Mouse (Mus musculus) forebrain, embryonic 11.5 days (tissue): Measurements from ENCODE around the gene Bmper. TPM values are rescaled to one million over a fixed set of nuclear protein-coding genes. Genes with fewer than 3 reads are reported as not detected.

ENCODE experiments used
- ATAC-seq: fragments of 200-750 bp; cut with Nextera tagmentation; replicated peaks from 2 replicates; pipeline ENCODE4 v1.8.0; 2017; ENCODE audit warnings: moderate TSS enrichment; ENCODE audit not compliant: low FRiP score
- DNase-seq: peaks from one replicate; pipeline ENCODE4 v3.0.0-alpha.2; 2017; ENCODE audit warnings: low spot score
- H3K27ac ChIP-seq: fragments of 300-500 bp; sonication (generic); 2 replicates; pipeline ENCODE4 v1.5.1; 2014; ENCODE audit warnings: low read depth, low read length
- H3K27me3 ChIP-seq: fragments of 300-500 bp; sonication (generic); 2 replicates; pipeline ENCODE4 v1.6.1; 2014; ENCODE audit warnings: mild to moderate bottlenecking, low read length, mixed read lengths; ENCODE audit not compliant: control insufficient read depth, insufficient read depth
- H3K36me3 ChIP-seq: fragments of 300-500 bp; sonication (generic); 2 replicates; pipeline ENCODE4 v1.6.1; 2014; ENCODE audit warnings: mild to moderate bottlenecking, low read length, moderate library complexity, mixed read lengths; ENCODE audit not compliant: control insufficient read depth, insufficient read depth
- H3K4me1 ChIP-seq: fragments of 300-500 bp; sonication (generic); replicated peaks from 2 replicates; pipeline ENCODE4 v1.6.1; 2014; ENCODE audit warnings: low read length, mixed read lengths; ENCODE audit not compliant: control insufficient read depth, insufficient read depth
- H3K4me2 ChIP-seq: fragments of 300-500 bp; sonication (generic); 2 replicates; pipeline ENCODE4 v1.6.1; 2014; ENCODE audit warnings: low read depth, mild to moderate bottlenecking, low read length, moderate library complexity, mixed read lengths; ENCODE audit not compliant: severe bottlenecking
- H3K4me3 ChIP-seq: fragments of 300-500 bp; sonication (generic); 2 replicates; pipeline ENCODE4 v1.5.1; 2014; ENCODE audit warnings: low read depth, low read length
- H3K9ac ChIP-seq: fragments of 300-500 bp; sonication (generic); 2 replicates; pipeline ENCODE4 v1.6.1; 2014; ENCODE audit warnings: low read length
- H3K9me3 ChIP-seq: fragments of 300-500 bp; sonication (generic); 2 replicates; pipeline ENCODE4 v1.6.1; 2016; ENCODE audit warnings: low read length, mixed read lengths; ENCODE audit not compliant: control insufficient read depth
- WGBS: fragments of 180-500 bp; shearing (Covaris S2); extraction: QIAGEN DNeasy Blood & Tissue Kit; methylation state at CpG from one replicate; pipeline ENCODE4 v1.1.7; 2014; 5-methylcytosine and 5-hydroxymethylcytosine counted together
- polyA plus RNA-seq: library from polyadenylated mRNA; unstranded; fragments of >200 nt; fragmentation: Nextera tagmentation; extraction: Ambion mirVana; gene quantifications from 2 replicates; pipeline ENCODE4 v1.2.1, GENCODE M21; 2014

Gene Bmper
- polyA plus RNA-seq, 1 experiment from 2014 or later = 8.5 TPM

- Histone ChIP-seq H3K4me3 (no peak overlapping the region), H3K27ac (no peak overlapping the region), H3K4me2 (no peak overlapping the region), H3K9me3 (no peaks in the 10 kb centered on the region), H3K27me3 (no peaks in the 10 kb centered on the region), H3K36me3 (no peaks in the 10 kb centered on the region), H3K9ac (no peak overlapping the region), H3K4me1 (no peaks in the 10 kb centered on the region)
- 81% methylated on average over 6 of the region's 6 CpGs for WGBS
- DNase-seq (no peak), ATAC-seq (no peak)
These were observed 72.7 kb downstream of the Bmper start for GRCm38 (mm10) chr9:23295569-23295968.

GRCm38 (mm10) chr9:23297491-23298170 lies 74.8 kb downstream of the Bmper start:
- no peaks in the 10 kb centered on the region for H3K27me3 ChIP-seq
- WGBS = 85% methylated on average over 8 of the region's 8 CpGs
- ATAC-seq = no peak
- H3K9ac ChIP-seq = no peak overlapping the region
- H3K4me2 ChIP-seq = no peak overlapping the region
- no peaks in the 10 kb centered on the region for H3K4me1 ChIP-seq
- DNase-seq = no peak
- H3K27ac ChIP-seq = no peak overlapping the region
- H3K36me3 ChIP-seq = no peaks in the 10 kb centered on the region
- no peak overlapping the region for H3K4me3 ChIP-seq
- H3K9me3 ChIP-seq = no peaks in the 10 kb centered on the region

- no peak for ATAC-seq
- no peaks in the 10 kb centered on the region for H3K36me3 ChIP-seq
- no peaks in the 10 kb centered on the region for H3K4me1 ChIP-seq
- 91% methylated on average over 8 of the region's 8 CpGs for WGBS
- no peak overlapping the region for H3K27ac ChIP-seq
- H3K4me2 ChIP-seq = no peak overlapping the region
- H3K9me3 ChIP-seq = no peaks in the 10 kb centered on the region
- H3K9ac ChIP-seq = no peak overlapping the region
- no peaks in the 10 kb centered on the region for H3K27me3 ChIP-seq
- DNase-seq = no peak
- no peak overlapping the region for H3K4me3 ChIP-seq
These were observed 77.5 kb downstream of the Bmper start for GRCm38 (mm10) chr9:23300376-23300775.

- Histone ChIP-seq H3K9ac (no peak overlapping the region), H3K4me2 (no peak overlapping the region), H3K4me1 (no peaks in the 10 kb centered on the region), H3K36me3 (no peaks in the 10 kb centered on the region), H3K9me3 (no peaks in the 10 kb centered on the region), H3K4me3 (no peak overlapping the region), H3K27ac (no peak overlapping the region), H3K27me3 (no peaks in the 10 kb centered on the region)
- WGBS = 84% methylated on average over 4 of the region's 4 CpGs
- no peak for ATAC-seq
- DNase-seq = no peak
These were observed 82.8 kb downstream of the Bmper start for GRCm38 (mm10) chr9:23305681-23306080.

DNA sequence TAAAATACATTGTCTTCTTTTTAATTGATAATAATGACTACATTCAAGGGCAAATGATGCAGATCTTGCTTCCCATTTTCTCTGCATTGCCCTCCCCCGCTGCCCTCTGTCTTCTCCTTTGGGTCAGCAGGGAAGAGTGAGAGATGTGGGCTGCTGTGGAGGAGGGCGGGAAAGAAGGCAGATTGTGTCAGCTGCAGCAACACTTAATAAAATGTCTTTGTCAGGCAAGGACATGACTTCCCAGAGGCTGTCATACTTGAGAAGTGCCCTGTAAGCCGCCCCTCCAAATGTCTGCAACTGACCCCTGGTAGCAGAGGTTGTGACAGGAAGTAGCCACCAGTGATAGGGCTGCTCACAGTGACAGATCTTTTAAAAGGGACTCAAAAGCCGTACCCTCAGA lies 83.3 kb downstream of the Bmper start:
- Histone ChIP-seq H3K4me1 (no peaks in the 10 kb centered on the region), H3K9me3 (no peaks in the 10 kb centered on the region), H3K4me2 (no peak overlapping the region), H3K4me3 (no peak overlapping the region), H3K9ac (no peak overlapping the region), H3K36me3 (no peaks in the 10 kb centered on the region), H3K27me3 (no peaks in the 10 kb centered on the region), H3K27ac (no peak overlapping the region)
- ATAC-seq (no peak), DNase-seq (no peak)
- 77% methylated on average over 4 of the region's 4 CpGs for WGBS

DNA sequence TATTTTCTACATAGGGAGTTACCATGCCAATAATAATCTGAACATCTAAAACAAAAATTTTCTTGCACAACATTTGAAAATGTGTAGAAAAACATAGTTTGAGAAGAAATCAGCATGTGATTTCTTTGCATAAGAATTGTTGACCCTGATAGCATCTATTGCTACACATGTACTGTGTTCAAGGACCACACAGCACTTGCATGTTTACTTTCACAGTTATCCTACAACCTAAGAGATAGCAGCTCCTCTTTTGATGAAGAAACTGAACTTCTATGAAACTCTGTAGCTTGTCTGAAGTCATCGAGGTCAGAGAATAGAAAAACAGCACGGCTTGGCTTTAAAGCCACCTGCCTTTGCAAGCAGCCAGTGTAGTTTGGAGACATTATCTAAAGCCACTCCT lies 85.0 kb downstream of the Bmper start:
- DNase-seq (no peak), ATAC-seq (no peak)
- 94% methylated on average over 2 of the region's 2 CpGs for WGBS
- Histone ChIP-seq H3K9me3 (no peaks in the 10 kb centered on the region), H3K4me1 (no peaks in the 10 kb centered on the region), H3K27me3 (no peaks in the 10 kb centered on the region), H3K27ac (no peak overlapping the region), H3K9ac (no peak overlapping the region), H3K4me3 (no peak overlapping the region), H3K4me2 (no peak overlapping the region), H3K36me3 (no peaks in the 10 kb centered on the region)

DNA sequence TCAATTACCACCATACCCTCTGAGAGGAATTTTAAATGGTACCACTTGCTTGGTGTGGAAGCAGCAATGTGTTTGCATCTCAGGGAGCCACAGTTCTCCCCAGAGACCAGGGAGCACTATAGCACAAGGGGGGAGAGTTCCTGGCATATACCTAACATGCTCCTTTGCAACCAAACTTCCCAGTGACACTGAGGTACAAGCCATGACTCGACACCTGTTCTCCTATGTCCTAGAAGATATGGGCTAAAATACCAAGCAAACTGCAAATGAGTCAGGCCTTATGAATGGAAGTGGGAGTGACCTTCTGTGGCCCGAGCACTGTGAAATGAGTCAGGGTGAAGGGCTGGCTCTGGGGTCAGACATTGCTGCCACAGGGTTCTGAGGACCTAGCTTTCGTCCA lies 88.1 kb downstream of the Bmper start:
- no peak for DNase-seq
- H3K27ac ChIP-seq = no peak overlapping the region
- no peak overlapping the region for H3K4me2 ChIP-seq
- H3K4me3 ChIP-seq = no peak overlapping the region
- 83% methylated on average over 3 of the region's 3 CpGs for WGBS
- no peaks in the 10 kb centered on the region for H3K9me3 ChIP-seq
- H3K27me3 ChIP-seq = no peaks in the 10 kb centered on the region
- H3K4me1 ChIP-seq = no peaks in the 10 kb centered on the region
- no peak overlapping the region for H3K9ac ChIP-seq
- no peaks in the 10 kb centered on the region for H3K36me3 ChIP-seq
- ATAC-seq = no peak

- no peak for DNase-seq
- no peaks in the 10 kb centered on the region for H3K9me3 ChIP-seq
- H3K4me1 ChIP-seq = no peaks in the 10 kb centered on the region
- H3K4me3 ChIP-seq = no peak overlapping the region
- H3K27me3 ChIP-seq = no peaks in the 10 kb centered on the region
- H3K27ac ChIP-seq = no peak overlapping the region
- H3K4me2 ChIP-seq = no peak overlapping the region
- ATAC-seq = no peak
- no peak overlapping the region for H3K9ac ChIP-seq
- H3K36me3 ChIP-seq = no peaks in the 10 kb centered on the region
These were observed 89.1 kb downstream of the Bmper start for GRCm38 (mm10) chr9:23311956-23312355.

DNA sequence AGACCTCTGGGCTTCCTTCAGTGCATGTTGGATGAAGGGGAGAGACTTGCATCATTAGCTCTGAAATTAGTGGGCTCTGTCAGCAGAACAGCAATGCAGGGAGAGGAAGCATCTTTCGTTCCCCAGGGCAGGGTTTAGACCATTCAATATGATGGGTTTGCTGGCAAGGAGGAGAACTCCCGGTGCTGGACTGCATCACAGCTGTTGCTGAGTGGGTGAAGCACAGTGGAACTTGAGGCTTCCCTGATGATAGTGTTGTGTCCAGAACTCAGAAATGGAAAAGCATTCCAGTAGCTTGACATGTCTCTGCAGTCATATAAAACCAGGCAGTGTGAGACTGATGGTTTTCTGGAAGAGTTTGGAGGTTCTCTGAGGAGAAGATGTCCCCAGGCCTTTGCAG lies 90.0 kb downstream of the Bmper start:
- H3K4me3 ChIP-seq = no peak overlapping the region
- H3K27me3 ChIP-seq = no peaks in the 10 kb centered on the region
- H3K4me1 ChIP-seq = no peaks in the 10 kb centered on the region
- H3K9me3 ChIP-seq = no peaks in the 10 kb centered on the region
- ATAC-seq (no peak), DNase-seq (no peak)
- no peak overlapping the region for H3K27ac ChIP-seq
- 85% methylated on average over 2 of the region's 2 CpGs for WGBS
- H3K9ac ChIP-seq = no peak overlapping the region
- no peaks in the 10 kb centered on the region for H3K36me3 ChIP-seq
- H3K4me2 ChIP-seq = no peak overlapping the region
